Mouse (Mus musculus): ENCODE measurements around the gene Gm7075. TPM values are rescaled to one million over a fixed set of nuclear protein-coding genes. Genes with fewer than 3 reads are reported as not detected.
A peak's percentile ranks its signal among the peaks of the same experiment; 100 is the strongest.

Gene Gm7075
- polyA plus RNA-seq, 1 experiment = not detected

GRCm38 (mm10) chr10:63382372-63383279, 39.0 kb downstream of the Gm7075 start, which contains the start of gene Dnajc12:
Gene Dnajc12, plus strand, starts transcription at chr10:63382443.
- Histone ChIP-seq H3K4me1 (ENCODE audit: control insufficient read depth, insufficient read depth, low read length) (no peaks in the 10 kb centered on the region; the same call in 1 of the 2 replicates), H3K27ac (ENCODE audit: control insufficient read depth, insufficient read depth, low read depth, low read length, poor library complexity) (no peak within 1 kb of the TSS), H3K4me3 (replicated peaks; ENCODE audit: control insufficient read depth, low read depth, low read length) (peak within 1 kb of the TSS; percentile 75)
- no peak for TF ChIP-seq POLR2A (IDR thresholded peaks at IDR 0.05; ENCODE audit: borderline replicate concordance, control insufficient read depth, low read depth, low read length)
- peak; percentile 89 for TF ChIP-seq CTCF (IDR thresholded peaks at IDR 0.05; ENCODE audit: control insufficient read depth, insufficient read depth, low read length)
- under 1% methylated on average over 28 of the region's 28 CpGs for WGBS

- Histone ChIP-seq H3K4me1 (ENCODE audit: control insufficient read depth, insufficient read depth, low read length) (no peaks in the 10 kb centered on the region; the same call in 1 of the 2 replicates), H3K27ac (ENCODE audit: control insufficient read depth, insufficient read depth, low read depth, low read length, poor library complexity) (no peak within 1 kb of the TSS), H3K4me3 (replicated peaks; ENCODE audit: control insufficient read depth, low read depth, low read length) (peak within 1 kb of the TSS; percentile 75)
- no peak for TF ChIP-seq POLR2A (IDR thresholded peaks at IDR 0.05; ENCODE audit: borderline replicate concordance, control insufficient read depth, low read depth, low read length)
- 6% methylated on average over 24 of the region's 24 CpGs for WGBS
Observed at GRCm38 (mm10) chr10:63381498-63382280, 39.9 kb downstream of the Gm7075 start, which contains the start of gene Sirt1. Gene Sirt1, minus strand, starts transcription at chr10:63381704.

DNA sequence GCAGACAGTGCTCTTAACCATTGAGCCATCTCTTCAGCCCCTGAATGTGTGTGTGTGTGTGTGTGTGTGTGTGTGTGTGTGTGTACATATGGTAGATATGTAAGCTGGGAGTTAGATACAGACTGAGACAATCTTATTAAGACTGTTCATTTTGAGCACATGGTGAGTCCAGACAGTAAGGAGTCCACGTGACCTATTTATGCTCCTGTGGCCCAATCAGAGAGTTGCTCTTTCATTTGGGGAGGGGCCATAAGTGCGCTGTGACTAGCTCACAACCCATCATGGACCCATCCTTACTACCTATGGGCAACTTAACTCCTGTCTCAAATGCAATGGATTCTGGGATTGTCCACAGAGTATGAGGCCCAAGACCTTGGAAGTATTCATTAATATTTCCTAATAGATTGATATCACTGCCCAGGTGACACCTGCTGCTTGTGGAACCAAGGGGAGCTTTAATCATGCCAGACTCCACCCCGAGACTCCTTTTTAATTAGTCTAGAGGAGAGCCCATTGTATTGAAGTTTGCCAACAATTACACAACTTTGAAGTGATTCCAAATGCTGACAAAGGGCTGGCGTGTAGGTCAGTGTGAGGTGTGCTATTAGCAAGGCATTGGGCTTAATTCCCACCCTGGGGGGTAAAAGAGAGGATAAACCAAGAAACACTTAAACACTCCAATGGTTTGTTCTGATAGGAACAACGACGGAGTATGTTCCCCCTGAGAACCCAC, 42.5 kb downstream of the Gm7075 start:
- Histone ChIP-seq H3K4me3 (replicated peaks; ENCODE audit: control insufficient read depth, low read depth, low read length) (no peak overlapping the region), H3K27ac (ENCODE audit: control insufficient read depth, insufficient read depth, low read depth, low read length, poor library complexity) (no peak overlapping the region), H3K4me1 (ENCODE audit: control insufficient read depth, insufficient read depth, low read length) (no peaks in the 10 kb centered on the region; the same call in 1 of the 2 replicates)
- TF ChIP-seq CTCF (IDR thresholded peaks at IDR 0.05; ENCODE audit: control insufficient read depth, insufficient read depth, low read length) (no peak), POLR2A (IDR thresholded peaks at IDR 0.05; ENCODE audit: borderline replicate concordance, control insufficient read depth, low read depth, low read length) (no peak)
- 80% methylated on average over 6 of the region's 6 CpGs for WGBS

DNA sequence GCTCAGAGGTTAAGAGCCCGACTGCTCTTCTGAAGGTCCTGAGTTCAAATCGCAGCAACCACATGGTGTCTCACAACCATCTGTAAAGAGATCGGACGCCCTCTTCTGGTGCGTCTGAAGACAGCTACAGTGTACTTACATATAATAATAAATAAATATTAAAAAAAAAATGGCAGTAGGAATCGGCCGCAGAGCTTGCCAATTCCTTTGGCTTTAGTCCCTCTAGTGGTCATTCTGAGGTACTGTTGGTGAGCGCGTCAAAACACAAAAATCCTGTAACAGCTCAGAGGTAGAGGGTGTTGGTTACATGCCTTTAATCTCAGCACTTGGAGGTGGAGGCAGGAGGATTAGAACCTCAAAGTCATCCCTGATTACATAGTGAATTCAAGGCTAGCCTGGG, 44.1 kb downstream of the Gm7075 start:
- WGBS = 14% methylated on average over 9 of the region's 9 CpGs
- TF ChIP-seq POLR2A (IDR thresholded peaks at IDR 0.05; ENCODE audit: borderline replicate concordance, control insufficient read depth, low read depth, low read length) (no peak), CTCF (IDR thresholded peaks at IDR 0.05; ENCODE audit: control insufficient read depth, insufficient read depth, low read length) (peak; percentile 45; the same call in 1 of the 2 replicates)
- Histone ChIP-seq H3K27ac (ENCODE audit: control insufficient read depth, insufficient read depth, low read depth, low read length, poor library complexity) (no peak overlapping the region), H3K4me3 (replicated peaks; ENCODE audit: control insufficient read depth, low read depth, low read length) (no peak overlapping the region), H3K4me1 (ENCODE audit: control insufficient read depth, insufficient read depth, low read length) (no peaks in the 10 kb centered on the region; the same call in 1 of the 2 replicates)

GRCm38 (mm10) chr10:63376303-63376702, 45.3 kb downstream of the Gm7075 start:
- WGBS = 84% methylated on average over 5 of the region's 5 CpGs
- H3K27ac ChIP-seq (ENCODE audit: control insufficient read depth, insufficient read depth, low read depth, low read length, poor library complexity) = no peak overlapping the region
- no peaks in the 10 kb centered on the region; the same call in 1 of the 2 replicates for H3K4me1 ChIP-seq (ENCODE audit: control insufficient read depth, insufficient read depth, low read length)
- H3K4me3 ChIP-seq (replicated peaks; ENCODE audit: control insufficient read depth, low read depth, low read length) = no peak overlapping the region
- TF ChIP-seq POLR2A (IDR thresholded peaks at IDR 0.05; ENCODE audit: borderline replicate concordance, control insufficient read depth, low read depth, low read length) (no peak), CTCF (IDR thresholded peaks at IDR 0.05; ENCODE audit: control insufficient read depth, insufficient read depth, low read length) (no peak)

Other genes with a start within 250 kb of the Gm7075 start
- 0.31 TPM in 1 of 2 replicates, not detected in the other for gene Mypn, start 217.8 kb downstream of the Gm7075 start, polyA plus RNA-seq (2011; ENCODE audit: insufficient read depth, insufficient read length, low replicate concordance, missing spikeins)
- 29.9 and 76.5 TPM in 2 replicates for gene Herc4, start 178.0 kb downstream of the Gm7075 start, polyA plus RNA-seq (2011; ENCODE audit: insufficient read depth, insufficient read length, low replicate concordance, missing spikeins)
- gene Sirt1, start 40.1 kb downstream of the Gm7075 start, polyA plus RNA-seq (2011; ENCODE audit: insufficient read depth, insufficient read length, low replicate concordance, missing spikeins) = 11.9 and 19.4 TPM in 2 replicates
- gene Dnajc12, start 39.3 kb downstream of the Gm7075 start, polyA plus RNA-seq (2011; ENCODE audit: insufficient read depth, insufficient read length, low replicate concordance, missing spikeins) = 0.97 and 1.9 TPM in 2 replicates
- 1.2 TPM in 1 of 2 replicates, not detected in the other for gene Ctnna3, start 8.3 kb upstream of the Gm7075 start, polyA plus RNA-seq (2011; ENCODE audit: insufficient read depth, insufficient read length, low replicate concordance, missing spikeins)